Mouse (Mus musculus): ENCODE data around the gene Camk1d. TPM values are rescaled to one million over a fixed set of nuclear protein-coding genes. Genes with fewer than 3 reads are reported as not detected.

Gene Camk1d
- polyA plus RNA-seq (2014; fragmentation: Nextera tagmentation; extraction: Ambion mirVana) = 0.94 and 1.0 TPM in 2 replicates

- under 1% methylated on average over 71 of the region's 80 CpGs for WGBS
- H3K9ac ChIP-seq (replicated peaks; ENCODE audit: low read length) = peak within 1 kb of the TSS; percentile 55
- peak; percentile 83 for ATAC-seq (replicated peaks; ENCODE audit: insufficient number of reproducible peaks, low FRiP score, low TSS enrichment, low read depth)
- H3K27ac ChIP-seq (replicated peaks; ENCODE audit: low read depth, low read length) = no peak within 1 kb of the TSS
- DNase-seq (ENCODE audit: low spot score) = peak; percentile 79
- no peaks in the 10 kb centered on the region for H3K36me3 ChIP-seq (replicated peaks; ENCODE audit: control insufficient read depth, insufficient read depth, low read depth, low read length)
- H3K27me3 ChIP-seq (ENCODE audit: control insufficient read depth, insufficient read depth, low read length) = peaks cover 20% of the 10 kb centered on the region
- H3K4me2 ChIP-seq (ENCODE audit: low read depth, low read length) = peak within 1 kb of the TSS; percentile 99
- peak within 1 kb of the TSS; percentile 63 for H3K4me3 ChIP-seq (ENCODE audit: low read depth, low read length)
- no peaks in the 10 kb centered on the region for H3K9me3 ChIP-seq (replicated peaks; ENCODE audit: control insufficient read depth, low read length)
- H3K4me1 ChIP-seq (ENCODE audit: control insufficient read depth, insufficient read depth, low read length) = peaks cover 4% of the 10 kb centered on the region; the same call in 1 of the 2 replicates
Measured at GRCm38 (mm10) chr2:5714211-5715053, at the start of gene Camk1d. Gene Camk1d, minus strand, starts transcription at chr2:5714515.

DNA sequence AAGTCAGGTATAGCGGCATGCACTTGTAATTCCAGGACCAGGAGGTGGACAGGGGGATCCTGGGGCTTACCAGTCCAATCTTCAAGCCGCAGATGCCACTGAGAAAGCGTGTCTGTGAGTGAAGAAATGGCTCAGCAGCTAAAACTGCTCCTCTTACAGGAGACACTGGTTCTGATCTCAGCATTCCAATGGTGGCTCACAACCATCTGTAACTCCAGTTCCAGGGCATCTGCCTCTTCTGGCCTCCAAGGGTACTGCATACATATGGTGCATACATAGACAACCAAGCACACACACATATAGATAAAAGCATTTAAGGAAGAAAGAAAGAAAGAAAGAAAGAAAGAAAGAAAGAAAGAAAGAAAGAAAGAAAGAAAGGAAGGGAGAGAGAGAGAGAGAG, 47.7 kb upstream of the Camk1d start:
- 89% methylated on average over 3 of the region's 3 CpGs for WGBS
- ATAC-seq (replicated peaks; ENCODE audit: insufficient number of reproducible peaks, low FRiP score, low TSS enrichment, low read depth) = no peak
- no peaks in the 10 kb centered on the region for H3K36me3 ChIP-seq (replicated peaks; ENCODE audit: control insufficient read depth, insufficient read depth, low read depth, low read length)
- H3K4me1 ChIP-seq (ENCODE audit: control insufficient read depth, insufficient read depth, low read length) = no peaks in the 10 kb centered on the region
- no peaks in the 10 kb centered on the region for H3K9me3 ChIP-seq (replicated peaks; ENCODE audit: control insufficient read depth, low read length)
- no peaks in the 10 kb centered on the region for H3K27me3 ChIP-seq (ENCODE audit: control insufficient read depth, insufficient read depth, low read length)
- H3K27ac ChIP-seq (replicated peaks; ENCODE audit: low read depth, low read length) = no peak overlapping the region
- no peak for DNase-seq (ENCODE audit: low spot score)
- H3K9ac ChIP-seq (replicated peaks; ENCODE audit: low read length) = no peak overlapping the region
- no peak overlapping the region for H3K4me3 ChIP-seq (ENCODE audit: low read depth, low read length)
- H3K4me2 ChIP-seq (ENCODE audit: low read depth, low read length) = no peak overlapping the region

GRCm38 (mm10) chr2:5760479-5761008, 46.2 kb upstream of the Camk1d start:
- Histone ChIP-seq H3K27ac (replicated peaks; ENCODE audit: low read depth, low read length) (no peak overlapping the region), H3K36me3 (replicated peaks; ENCODE audit: control insufficient read depth, insufficient read depth, low read depth, low read length) (no peaks in the 10 kb centered on the region), H3K9ac (replicated peaks; ENCODE audit: low read length) (no peak overlapping the region), H3K4me2 (ENCODE audit: low read depth, low read length) (no peak overlapping the region), H3K9me3 (replicated peaks; ENCODE audit: control insufficient read depth, low read length) (no peaks in the 10 kb centered on the region), H3K4me3 (ENCODE audit: low read depth, low read length) (no peak overlapping the region), H3K27me3 (ENCODE audit: control insufficient read depth, insufficient read depth, low read length) (no peaks in the 10 kb centered on the region), H3K4me1 (ENCODE audit: control insufficient read depth, insufficient read depth, low read length) (no peaks in the 10 kb centered on the region)
- DNase-seq (ENCODE audit: low spot score) = no peak
- no peak for ATAC-seq (replicated peaks; ENCODE audit: insufficient number of reproducible peaks, low FRiP score, low TSS enrichment, low read depth)
- WGBS = 91% methylated on average over 8 of the region's 8 CpGs

- no peak for DNase-seq (ENCODE audit: low spot score)
- no peak overlapping the region for H3K27ac ChIP-seq (replicated peaks; ENCODE audit: low read depth, low read length)
- WGBS = 83% methylated on average over 2 of the region's 2 CpGs
- H3K27me3 ChIP-seq (ENCODE audit: control insufficient read depth, insufficient read depth, low read length) = no peaks in the 10 kb centered on the region
- H3K36me3 ChIP-seq (replicated peaks; ENCODE audit: control insufficient read depth, insufficient read depth, low read depth, low read length) = no peaks in the 10 kb centered on the region
- H3K4me3 ChIP-seq (ENCODE audit: low read depth, low read length) = no peak overlapping the region
- H3K9me3 ChIP-seq (replicated peaks; ENCODE audit: control insufficient read depth, low read length) = no peaks in the 10 kb centered on the region
- no peak overlapping the region for H3K9ac ChIP-seq (replicated peaks; ENCODE audit: low read length)
- H3K4me1 ChIP-seq (ENCODE audit: control insufficient read depth, insufficient read depth, low read length) = no peaks in the 10 kb centered on the region
- H3K4me2 ChIP-seq (ENCODE audit: low read depth, low read length) = no peak overlapping the region
- ATAC-seq (replicated peaks; ENCODE audit: insufficient number of reproducible peaks, low FRiP score, low TSS enrichment, low read depth) = no peak
Measured at GRCm38 (mm10) chr2:5758569-5758968, 44.3 kb upstream of the Camk1d start.

- no peak overlapping the region for H3K27ac ChIP-seq (replicated peaks; ENCODE audit: low read depth, low read length)
- no peak for DNase-seq (ENCODE audit: low spot score)
- no peak overlapping the region for H3K4me2 ChIP-seq (ENCODE audit: low read depth, low read length)
- no peaks in the 10 kb centered on the region for H3K36me3 ChIP-seq (replicated peaks; ENCODE audit: control insufficient read depth, insufficient read depth, low read depth, low read length)
- H3K4me1 ChIP-seq (ENCODE audit: control insufficient read depth, insufficient read depth, low read length) = no peaks in the 10 kb centered on the region
- H3K4me3 ChIP-seq (ENCODE audit: low read depth, low read length) = no peak overlapping the region
- H3K9ac ChIP-seq (replicated peaks; ENCODE audit: low read length) = no peak overlapping the region
- no peak for ATAC-seq (replicated peaks; ENCODE audit: insufficient number of reproducible peaks, low FRiP score, low TSS enrichment, low read depth)
- H3K9me3 ChIP-seq (replicated peaks; ENCODE audit: control insufficient read depth, low read length) = no peaks in the 10 kb centered on the region
- no peaks in the 10 kb centered on the region for H3K27me3 ChIP-seq (ENCODE audit: control insufficient read depth, insufficient read depth, low read length)
- WGBS = 84% methylated on average over 3 of the region's 3 CpGs
Measured at GRCm38 (mm10) chr2:5750872-5751271, 36.6 kb upstream of the Camk1d start.

- Histone ChIP-seq H3K9me3 (replicated peaks; ENCODE audit: control insufficient read depth, low read length) (no peaks in the 10 kb centered on the region), H3K27me3 (ENCODE audit: control insufficient read depth, insufficient read depth, low read length) (no peaks in the 10 kb centered on the region), H3K9ac (replicated peaks; ENCODE audit: low read length) (no peak overlapping the region), H3K36me3 (replicated peaks; ENCODE audit: control insufficient read depth, insufficient read depth, low read depth, low read length) (no peaks in the 10 kb centered on the region), H3K4me2 (ENCODE audit: low read depth, low read length) (no peak overlapping the region), H3K27ac (replicated peaks; ENCODE audit: low read depth, low read length) (no peak overlapping the region), H3K4me1 (ENCODE audit: control insufficient read depth, insufficient read depth, low read length) (no peaks in the 10 kb centered on the region), H3K4me3 (ENCODE audit: low read depth, low read length) (no peak overlapping the region)
- ATAC-seq (replicated peaks; ENCODE audit: insufficient number of reproducible peaks, low FRiP score, low TSS enrichment, low read depth) (no peak), DNase-seq (ENCODE audit: low spot score) (no peak)
- WGBS = 80% methylated on average over 6 of the region's 6 CpGs
Measured at GRCm38 (mm10) chr2:5749210-5749609, 34.9 kb upstream of the Camk1d start.

DNA sequence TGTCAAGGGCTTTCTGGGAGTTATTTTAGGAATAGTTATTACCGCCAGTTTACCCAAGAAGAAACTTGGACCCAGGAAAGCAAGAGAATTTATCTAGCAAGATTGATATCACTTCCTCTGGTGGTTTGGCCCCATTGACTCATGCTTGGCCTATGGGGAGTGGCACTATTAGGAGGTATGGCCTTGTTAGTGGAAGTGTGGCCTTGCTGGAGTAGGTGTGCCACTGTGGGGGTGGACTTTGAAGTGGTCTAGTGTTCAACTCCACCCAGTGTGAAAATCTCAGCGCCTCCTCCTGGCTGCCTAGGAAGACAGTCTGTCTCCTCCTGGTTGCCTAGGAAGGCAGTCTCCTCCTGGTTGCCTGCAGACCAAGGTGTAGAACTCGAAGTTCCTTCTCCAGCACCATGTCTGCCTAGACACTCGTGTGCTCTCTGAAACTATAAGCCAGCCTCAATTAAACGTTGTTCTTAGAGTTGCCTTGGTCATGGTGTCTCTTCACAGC, 33.3 kb upstream of the Camk1d start:
- Histone ChIP-seq H3K4me3 (ENCODE audit: low read depth, low read length) (no peak overlapping the region), H3K4me2 (ENCODE audit: low read depth, low read length) (no peak overlapping the region), H3K27ac (replicated peaks; ENCODE audit: low read depth, low read length) (no peak overlapping the region), H3K4me1 (ENCODE audit: control insufficient read depth, insufficient read depth, low read length) (no peaks in the 10 kb centered on the region), H3K36me3 (replicated peaks; ENCODE audit: control insufficient read depth, insufficient read depth, low read depth, low read length) (no peaks in the 10 kb centered on the region), H3K27me3 (ENCODE audit: control insufficient read depth, insufficient read depth, low read length) (no peaks in the 10 kb centered on the region), H3K9me3 (replicated peaks; ENCODE audit: control insufficient read depth, low read length) (no peaks in the 10 kb centered on the region), H3K9ac (replicated peaks; ENCODE audit: low read length) (no peak overlapping the region)
- WGBS = 80% methylated on average over 5 of the region's 5 CpGs
- no peak for DNase-seq (ENCODE audit: low spot score)
- ATAC-seq (replicated peaks; ENCODE audit: insufficient number of reproducible peaks, low FRiP score, low TSS enrichment, low read depth) = no peak

DNA sequence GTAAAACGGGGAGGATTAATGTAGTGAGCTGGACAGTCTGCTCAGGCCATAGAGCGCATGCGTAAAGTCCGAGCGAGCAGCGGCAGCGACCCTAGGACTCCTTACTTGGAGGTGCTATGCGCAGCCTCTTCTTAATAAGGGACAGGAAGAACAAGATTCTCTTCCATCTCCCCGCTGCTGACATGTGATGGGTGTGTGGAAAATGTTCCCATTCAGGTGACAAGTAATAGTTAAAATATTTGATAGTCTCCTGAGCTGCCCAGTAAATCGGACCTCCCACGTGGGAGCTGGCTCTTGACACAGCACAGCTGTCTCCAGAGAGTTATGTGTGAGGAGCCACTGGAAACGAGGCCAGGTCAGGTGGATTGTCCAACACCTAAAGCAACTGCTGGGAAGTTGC, 32.2 kb upstream of the Camk1d start:
- H3K4me1 ChIP-seq (ENCODE audit: control insufficient read depth, insufficient read depth, low read length) = no peaks in the 10 kb centered on the region
- H3K9me3 ChIP-seq (replicated peaks; ENCODE audit: control insufficient read depth, low read length) = no peaks in the 10 kb centered on the region
- no peaks in the 10 kb centered on the region for H3K36me3 ChIP-seq (replicated peaks; ENCODE audit: control insufficient read depth, insufficient read depth, low read depth, low read length)
- DNase-seq (ENCODE audit: low spot score) (no peak), ATAC-seq (replicated peaks; ENCODE audit: insufficient number of reproducible peaks, low FRiP score, low TSS enrichment, low read depth) (no peak)
- no peak overlapping the region for H3K27ac ChIP-seq (replicated peaks; ENCODE audit: low read depth, low read length)
- no peaks in the 10 kb centered on the region for H3K27me3 ChIP-seq (ENCODE audit: control insufficient read depth, insufficient read depth, low read length)
- no peak overlapping the region for H3K4me2 ChIP-seq (ENCODE audit: low read depth, low read length)
- H3K9ac ChIP-seq (replicated peaks; ENCODE audit: low read length) = no peak overlapping the region
- no peak overlapping the region for H3K4me3 ChIP-seq (ENCODE audit: low read depth, low read length)
- WGBS = 81% methylated on average over 12 of the region's 12 CpGs
